Mouse (Mus musculus): Measurements from ENCODE around the gene Fndc3c1.
"Not testable (repeated sequence)": the region's sequence is repeated elsewhere in the genome, so short reads cannot be mapped to it uniquely, and the experiment has no call there.

The Fndc3c1 gene

DNA sequence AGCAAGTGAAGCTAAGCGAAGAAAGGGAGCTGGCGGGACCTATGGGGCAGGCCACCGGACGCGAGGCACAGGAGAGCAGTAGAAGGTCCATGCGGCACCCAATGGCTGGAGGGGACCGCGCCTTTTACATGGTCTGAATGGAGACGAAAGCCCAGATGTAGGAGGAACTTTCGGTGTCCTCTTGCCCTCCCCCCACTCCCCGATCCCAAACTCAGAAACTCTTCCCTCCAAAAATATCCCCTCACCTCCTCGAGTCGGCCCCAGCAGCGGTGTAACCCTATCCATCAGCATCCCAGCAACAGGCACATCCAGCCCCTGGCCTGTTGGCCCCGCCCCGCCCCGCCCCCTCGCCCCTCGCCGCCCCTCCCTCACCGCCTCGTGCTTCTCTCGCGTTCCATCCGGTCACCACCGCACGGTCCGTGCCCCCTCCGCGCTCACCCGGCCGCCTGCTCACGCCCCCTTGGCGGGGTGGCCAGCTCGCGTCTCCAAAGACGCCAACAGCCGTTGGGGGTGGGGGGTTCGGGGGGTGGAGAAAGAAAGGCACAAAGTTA, at the start of gene Fndc3c1:
Gene Fndc3c1 (minus strand): TSS at position 301 of the 551 bp plus-strand sequence.
- no peaks in the 10 kb centered on the region for H3K36me3 ChIP-seq (ENCODE audit: control insufficient read depth, insufficient read depth, low read length, poor library complexity, severe bottlenecking)
- no peaks in the 10 kb centered on the region for H3K27me3 ChIP-seq (ENCODE audit: control insufficient read depth, insufficient read depth, low read length, poor library complexity, severe bottlenecking)
- no peak for DNase-seq (ENCODE audit: low read depth, low spot score)

GRCm38 (mm10) chrX:106486451-106486850, 1.2 kb upstream of the Fndc3c1 start:
- H3K27me3 ChIP-seq (ENCODE audit: control insufficient read depth, insufficient read depth, low read length, poor library complexity, severe bottlenecking), result no peaks in the 10 kb centered on the region
- H3K36me3 ChIP-seq (ENCODE audit: control insufficient read depth, insufficient read depth, low read length, poor library complexity, severe bottlenecking), result no peaks in the 10 kb centered on the region
- no peak for DNase-seq (ENCODE audit: low read depth, low spot score)

GRCm38 (mm10) chrX:106485671-106486070, 470 bp upstream of the Fndc3c1 start:
- no peaks in the 10 kb centered on the region for H3K27me3 ChIP-seq (ENCODE audit: control insufficient read depth, insufficient read depth, low read length, poor library complexity, severe bottlenecking)
- DNase-seq (ENCODE audit: low read depth, low spot score), result no peak
- no peaks in the 10 kb centered on the region for H3K36me3 ChIP-seq (ENCODE audit: control insufficient read depth, insufficient read depth, low read length, poor library complexity, severe bottlenecking)

- DNase-seq (ENCODE audit: low read depth, low spot score), result peak; percentile 32
- not testable (repeated sequence) for H3K36me3 ChIP-seq (ENCODE audit: control insufficient read depth, insufficient read depth, low read length, poor library complexity, severe bottlenecking); H3K27me3 ChIP-seq (ENCODE audit: control insufficient read depth, insufficient read depth, low read length, poor library complexity, severe bottlenecking)
Measured at GRCm38 (mm10) chrX:106479891-106480290, 5.3 kb downstream of the Fndc3c1 start.

DNA sequence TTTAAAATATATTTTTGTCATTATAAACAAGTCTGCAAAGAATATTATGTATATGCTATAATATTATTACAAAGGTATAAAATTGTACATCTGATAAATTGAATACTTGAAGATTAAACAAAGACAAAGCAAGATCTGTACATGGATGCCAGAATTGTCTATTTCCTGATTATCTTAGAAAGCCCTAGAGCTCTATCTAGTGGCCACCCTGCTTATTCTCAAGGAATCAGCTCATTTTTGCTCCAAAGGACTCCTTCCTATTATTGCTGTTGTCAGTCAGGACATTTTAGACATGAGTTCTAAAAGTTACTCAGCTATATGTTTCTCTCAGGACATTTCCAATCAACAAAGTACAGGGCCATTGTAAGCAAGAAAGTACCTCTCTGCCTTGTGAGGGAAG, 99.9 kb downstream of the Fndc3c1 start:
- no peaks in the 10 kb centered on the region for H3K27me3 ChIP-seq (ENCODE audit: control insufficient read depth, insufficient read depth, low read length, poor library complexity, severe bottlenecking)
- no peaks in the 10 kb centered on the region for H3K36me3 ChIP-seq (ENCODE audit: control insufficient read depth, insufficient read depth, low read length, poor library complexity, severe bottlenecking)
- no peak for DNase-seq (ENCODE audit: low read depth, low spot score)

DNA sequence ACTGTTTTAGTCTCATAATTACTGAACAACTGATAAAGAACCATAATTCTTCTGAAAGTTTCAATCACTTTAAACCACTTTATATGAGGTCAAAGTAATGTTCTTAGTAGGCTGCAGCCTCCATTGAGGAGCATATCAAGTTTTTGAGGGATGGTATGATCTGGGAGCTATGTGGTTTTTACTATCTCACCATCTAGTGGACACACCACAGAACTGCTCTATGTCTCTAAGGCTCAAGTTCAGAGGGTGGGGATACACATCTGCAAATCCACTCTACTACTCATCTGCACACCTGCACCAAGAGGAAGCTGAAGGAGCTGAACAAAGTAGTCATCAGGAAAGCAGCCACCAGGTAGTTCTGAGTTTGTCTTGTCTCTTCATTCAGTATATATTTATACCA, 104.6 kb downstream of the Fndc3c1 start:
- Histone ChIP-seq H3K36me3 (ENCODE audit: control insufficient read depth, insufficient read depth, low read length, poor library complexity, severe bottlenecking) (no peaks in the 10 kb centered on the region), H3K27me3 (ENCODE audit: control insufficient read depth, insufficient read depth, low read length, poor library complexity, severe bottlenecking) (no peaks in the 10 kb centered on the region)
- DNase-seq (ENCODE audit: low read depth, low spot score), result no peak

Data from splenic B cell, adult 2 months (primary cell).